Mouse (Mus musculus): Measurements from ENCODE around the gene Grb7. TPM values are rescaled to one million over a fixed set of nuclear protein-coding genes. Genes with fewer than 3 reads are reported as not detected.

The Grb7 gene
- polyA plus RNA-seq, 1 experiment: not detected

DNA sequence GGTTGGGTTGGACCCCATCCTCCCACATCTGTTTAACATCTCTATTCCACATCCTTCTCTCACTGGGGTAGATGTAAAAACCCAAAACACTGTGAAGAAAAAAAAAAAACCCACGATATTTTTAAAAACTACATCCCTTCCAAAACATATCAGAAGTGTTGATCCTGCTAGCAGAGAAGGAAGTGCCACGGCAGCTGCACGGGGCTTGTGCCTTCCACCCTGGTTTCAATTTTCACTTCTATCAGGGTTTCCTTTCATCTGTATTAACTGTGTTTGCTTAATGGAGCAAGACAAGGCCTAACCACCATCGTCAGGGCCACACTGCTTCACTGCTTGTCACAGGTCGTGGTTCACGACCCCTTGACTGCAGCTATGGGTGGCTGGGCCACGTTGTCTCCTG, 46.8 kb downstream of the Grb7 start:
- Histone ChIP-seq H3K9me3 (no peaks in the 10 kb centered on the region), H3K4me3 (replicated peaks) (peak overlapping the region; percentile 70), H3K27me3 (replicated peaks) (peaks cover 49% of the 10 kb centered on the region), H3K4me1 (peaks cover 6% of the 10 kb centered on the region; the same call in 1 of the 2 replicates), H3K36me3 (replicated peaks; ENCODE audit: low read length) (no peaks in the 10 kb centered on the region)
- TF ChIP-seq GATA1 (IDR thresholded peaks at IDR 0.05; ENCODE audit: borderline replicate concordance, low read length) (no peak), FLI1 (IDR thresholded peaks at IDR 0.05; ENCODE audit: low read length) (no peak)

DNA sequence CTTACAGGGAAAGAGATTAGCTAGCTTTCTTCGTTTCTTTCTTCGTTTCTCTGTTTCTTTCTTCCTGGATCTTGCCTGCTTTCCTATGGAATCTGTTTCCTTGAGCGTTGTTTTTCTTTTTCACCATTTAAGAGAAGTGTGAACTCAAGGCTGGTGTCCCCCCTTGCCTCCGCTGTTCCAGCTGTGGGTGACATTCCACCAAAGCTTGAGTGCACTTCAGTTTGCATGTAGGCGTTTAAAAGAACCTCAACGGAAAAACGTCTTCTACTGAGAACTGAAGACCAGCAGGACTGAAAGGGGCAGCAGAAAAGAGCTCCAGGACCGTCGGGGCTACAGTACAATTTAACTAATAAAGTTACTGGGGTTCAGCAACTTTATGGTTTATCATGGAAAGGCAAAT, 47.2 kb downstream of the Grb7 start:
- Histone ChIP-seq H3K4me3 (replicated peaks) (no peak overlapping the region), H3K27me3 (replicated peaks) (peaks cover 49% of the 10 kb centered on the region), H3K36me3 (replicated peaks; ENCODE audit: low read length) (no peaks in the 10 kb centered on the region), H3K9me3 (no peaks in the 10 kb centered on the region), H3K4me1 (peaks cover 6% of the 10 kb centered on the region; the same call in 1 of the 2 replicates)
- TF ChIP-seq GATA1 (IDR thresholded peaks at IDR 0.05; ENCODE audit: borderline replicate concordance, low read length) (no peak), FLI1 (IDR thresholded peaks at IDR 0.05; ENCODE audit: low read length) (no peak)

DNA sequence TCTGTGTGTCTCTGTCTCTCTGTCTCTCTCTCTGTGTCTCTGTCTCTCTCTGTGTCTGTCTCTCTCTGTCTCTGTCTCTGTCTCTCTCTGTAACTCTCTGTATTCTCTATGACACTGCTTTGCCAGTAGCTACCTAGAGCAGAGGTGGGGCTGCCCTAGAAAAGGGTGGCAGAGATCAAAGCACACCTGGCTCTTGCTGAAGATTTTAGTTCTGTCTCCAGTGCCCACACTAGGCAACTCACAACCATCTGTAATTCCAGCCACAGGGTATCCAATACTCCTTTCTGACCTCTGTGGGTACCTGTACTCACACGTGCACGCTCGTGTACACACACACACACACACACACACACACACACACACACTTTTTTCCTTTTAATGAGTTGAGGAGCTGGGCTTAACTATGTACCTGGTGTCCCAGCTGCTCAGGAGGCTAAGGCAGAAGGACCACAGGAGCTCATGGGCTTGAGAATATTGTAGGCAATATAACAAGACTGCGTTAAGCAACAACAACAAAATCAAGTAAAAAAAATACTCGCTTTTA, 49.1 kb downstream of the Grb7 start:
- peaks cover 6% of the 10 kb centered on the region; the same call in 1 of the 2 replicates for H3K4me1 ChIP-seq
- H3K4me3 ChIP-seq (replicated peaks): no peak overlapping the region
- TF ChIP-seq FLI1 (IDR thresholded peaks at IDR 0.05; ENCODE audit: low read length) (no peak), GATA1 (IDR thresholded peaks at IDR 0.05; ENCODE audit: borderline replicate concordance, low read length) (no peak)

DNA sequence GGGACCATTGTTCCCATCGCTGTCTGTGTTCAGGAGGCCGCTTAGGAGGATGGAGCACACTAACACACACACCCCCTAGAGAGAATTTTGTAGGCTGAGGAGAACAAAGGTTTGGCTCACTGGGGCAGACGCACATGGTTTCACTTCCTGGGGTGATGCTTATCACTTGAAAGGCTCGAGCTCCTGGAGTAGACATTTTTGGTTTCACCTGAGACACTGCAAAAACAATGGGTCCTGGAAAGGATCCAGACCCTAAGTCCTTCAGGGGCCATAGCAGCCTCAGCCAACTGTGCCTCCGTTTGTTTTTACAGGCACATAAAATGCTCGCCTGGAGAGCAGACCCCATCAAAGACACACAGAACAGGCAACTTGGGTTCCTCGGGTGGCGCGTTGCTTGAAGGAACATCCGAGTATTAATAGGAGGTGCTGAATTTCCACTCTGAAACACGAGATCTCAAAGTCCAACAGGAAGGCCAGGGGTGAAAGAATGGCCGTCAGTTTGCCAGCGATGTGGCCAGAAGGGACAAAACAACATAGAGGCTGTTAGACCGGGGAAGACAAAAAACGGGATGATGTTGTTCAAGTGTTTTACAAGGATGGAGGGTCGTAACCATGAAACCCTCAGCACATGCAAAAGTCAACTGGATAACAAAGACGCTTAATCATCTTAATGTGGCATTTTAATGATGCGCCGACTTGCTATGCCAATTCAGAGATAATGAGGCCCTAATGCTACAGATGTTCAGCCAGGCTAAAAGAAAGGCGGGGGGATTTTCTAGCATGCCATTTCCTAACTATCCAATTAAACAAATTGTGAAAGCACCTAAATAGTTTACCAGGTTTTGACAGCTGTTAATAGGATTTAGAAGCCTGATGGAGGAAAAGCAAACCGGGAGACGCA, 51.4 kb downstream of the Grb7 start:
- H3K4me3 ChIP-seq (replicated peaks): no peak overlapping the region
- H3K36me3 ChIP-seq (replicated peaks; ENCODE audit: low read length): no peaks in the 10 kb centered on the region
- H3K4me1 ChIP-seq: peaks cover 4% of the 10 kb centered on the region; the same call in 1 of the 2 replicates
- TF ChIP-seq GATA1 (IDR thresholded peaks at IDR 0.05; ENCODE audit: borderline replicate concordance, low read length): no peak
- H3K27me3 ChIP-seq (replicated peaks): peaks cover 42% of the 10 kb centered on the region
- no peaks in the 10 kb centered on the region for H3K9me3 ChIP-seq

More for the DNA sequence above, 49.1 kb downstream of the Grb7 start:
- Histone ChIP-seq H3K36me3 (replicated peaks; ENCODE audit: low read length) (no peaks in the 10 kb centered on the region), H3K27me3 (replicated peaks) (peaks cover 44% of the 10 kb centered on the region), H3K9me3 (no peaks in the 10 kb centered on the region)

DNA sequence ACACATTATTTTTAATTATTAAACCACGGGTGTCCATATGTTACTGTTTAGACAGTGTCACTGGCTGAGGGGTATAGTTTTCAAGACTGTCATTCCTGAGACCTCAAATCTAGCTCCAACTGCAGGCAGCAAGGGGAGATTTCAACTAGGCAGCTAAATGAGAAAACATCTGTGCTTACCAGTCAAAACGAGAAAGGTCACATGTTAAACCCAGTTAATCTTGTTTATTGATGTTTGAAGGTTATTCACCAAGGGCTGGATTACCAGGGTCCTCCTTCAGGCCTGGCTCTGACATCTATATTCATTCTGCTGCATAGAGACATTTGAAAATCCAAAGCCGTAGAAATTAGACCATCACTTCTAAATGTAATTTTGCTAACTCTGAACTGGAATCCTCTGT, 58.7 kb downstream of the Grb7 start:
- Histone ChIP-seq H3K36me3 (replicated peaks; ENCODE audit: low read length) (no peaks in the 10 kb centered on the region), H3K9me3 (no peaks in the 10 kb centered on the region), H3K4me1 (no peaks in the 10 kb centered on the region), H3K27me3 (replicated peaks) (peaks cover 22% of the 10 kb centered on the region), H3K4me3 (replicated peaks) (no peak overlapping the region)
- TF ChIP-seq GATA1 (IDR thresholded peaks at IDR 0.05; ENCODE audit: borderline replicate concordance, low read length) (no peak), FLI1 (IDR thresholded peaks at IDR 0.05; ENCODE audit: low read length) (no peak)

Other genes with a start within 250 kb of the Grb7 start
- gene Cdk12, start 243.3 kb upstream of the Grb7 start, polyA plus RNA-seq (2012; ENCODE audit: insufficient read depth, low replicate concordance): 5.5 and 6.0 TPM in 2 replicates
- not detected in 2 replicates for gene Neurod2, start 116.7 kb upstream of the Grb7 start, polyA plus RNA-seq (2012; ENCODE audit: insufficient read depth, low replicate concordance)
- 0.34 TPM in 1 of 2 replicates, not detected in the other for gene Ppp1r1b, start 98.0 kb upstream of the Grb7 start, polyA plus RNA-seq (2012; ENCODE audit: insufficient read depth, low replicate concordance)
- gene Stard3, start 88.0 kb upstream of the Grb7 start, polyA plus RNA-seq (2012; ENCODE audit: insufficient read depth, low replicate concordance): 23.5 and 70.4 TPM in 2 replicates
- gene Tcap, start 62.6 kb upstream of the Grb7 start, polyA plus RNA-seq (2012; ENCODE audit: insufficient read depth, low replicate concordance): 0.82 TPM in 1 of 2 replicates, not detected in the other
- gene Pnmt, start 59.9 kb upstream of the Grb7 start, polyA plus RNA-seq (2012; ENCODE audit: insufficient read depth, low replicate concordance): not detected in 2 replicates
- 8.5 and 10.4 TPM in 2 replicates for gene Pgap3, start 45.9 kb upstream of the Grb7 start, polyA plus RNA-seq (2012; ENCODE audit: insufficient read depth, low replicate concordance)
- gene Erbb2, start 33.9 kb upstream of the Grb7 start, polyA plus RNA-seq (2012; ENCODE audit: insufficient read depth, low replicate concordance): 0.04 TPM in 1 of 2 replicates, not detected in the other
- 9.6 and 89.1 TPM in 2 replicates for gene Mien1, start 7.4 kb upstream of the Grb7 start, polyA plus RNA-seq (2012; ENCODE audit: insufficient read depth, low replicate concordance)
- gene Ikzf3, start 99.6 kb downstream of the Grb7 start, polyA plus RNA-seq (2012; ENCODE audit: insufficient read depth, low replicate concordance): 0.47 TPM in 1 of 2 replicates, not detected in the other
- gene Zpbp2, start 104.7 kb downstream of the Grb7 start, polyA plus RNA-seq (2012; ENCODE audit: insufficient read depth, low replicate concordance): 0.08 TPM in 1 of 2 replicates, not detected in the other
- 106 and 188 TPM in 2 replicates for gene Ormdl3, start 141.0 kb downstream of the Grb7 start, polyA plus RNA-seq (2012; ENCODE audit: insufficient read depth, low replicate concordance)
- gene Lrrc3c, start 151.9 kb downstream of the Grb7 start, polyA plus RNA-seq (2012; ENCODE audit: insufficient read depth, low replicate concordance): not detected in 2 replicates
- gene Gm12355, start 179.3 kb downstream of the Grb7 start, polyA plus RNA-seq (2012; ENCODE audit: insufficient read depth, low replicate concordance): not detected in 2 replicates
- not detected in 2 replicates for gene Gsdma3, start 180.0 kb downstream of the Grb7 start, polyA plus RNA-seq (2012; ENCODE audit: insufficient read depth, low replicate concordance)
- not detected in 2 replicates for gene Gsdma2, start 200.4 kb downstream of the Grb7 start, polyA plus RNA-seq (2012; ENCODE audit: insufficient read depth, low replicate concordance)
- gene Gsdma, start 218.0 kb downstream of the Grb7 start, polyA plus RNA-seq (2012; ENCODE audit: insufficient read depth, low replicate concordance): 2.2 and 3.4 TPM in 2 replicates
- 128 and 167 TPM in 2 replicates for gene Psmd3, start 236.2 kb downstream of the Grb7 start, polyA plus RNA-seq (2012; ENCODE audit: insufficient read depth, low replicate concordance)

All from megakaryocyte, embryonic 14.5 days (primary cell).